Mouse (Mus musculus): ENCODE data around the gene Phactr1. TPM values are rescaled to one million over a fixed set of nuclear protein-coding genes. Genes with fewer than 3 reads are reported as not detected.

Gene Phactr1
- polyA plus RNA-seq, 1 experiment from 2014 or later = 17.1 TPM

DNA sequence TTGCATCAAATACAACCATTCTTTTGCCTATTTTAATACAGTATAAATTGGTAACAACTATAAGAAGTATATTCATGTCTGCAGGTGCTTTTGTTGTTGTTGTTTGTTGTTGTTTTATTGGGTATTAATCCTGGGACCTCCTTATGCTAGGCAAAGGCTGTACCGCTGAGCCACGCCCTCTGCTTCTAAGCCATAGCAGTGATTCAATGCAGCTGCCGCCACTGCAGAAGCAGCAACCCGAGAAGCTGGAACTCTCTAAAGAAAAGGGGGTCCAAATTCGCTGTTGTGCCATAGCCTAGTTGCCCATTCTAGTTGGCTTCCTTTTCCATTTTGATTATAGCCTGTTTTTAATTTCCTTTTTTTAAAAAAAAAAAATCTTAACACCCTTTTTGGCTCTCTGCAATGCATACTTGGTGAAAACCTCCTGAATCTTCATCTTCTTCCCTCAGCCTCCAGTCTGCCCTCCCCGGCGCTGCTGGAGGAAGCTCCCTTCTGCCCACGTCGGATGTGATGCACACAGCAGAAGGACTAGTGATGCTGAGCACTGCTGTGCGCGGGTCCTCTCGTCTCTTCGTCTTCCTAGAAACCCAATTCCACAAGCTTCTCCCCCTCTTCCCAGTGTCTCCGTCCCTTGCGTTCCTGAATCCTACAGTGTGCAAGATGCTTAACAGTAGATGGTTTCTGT is 271.8 kb downstream of the Phactr1 start:
- no peak overlapping the region for H3K4me3 ChIP-seq (replicated peaks)
- 45% methylated on average over 15 of the region's 15 CpGs for WGBS
- no peak overlapping the region for H3K4me2 ChIP-seq (replicated peaks)
- no peaks in the 10 kb centered on the region for H3K9me3 ChIP-seq (replicated peaks)
- H3K27me3 ChIP-seq = no peaks in the 10 kb centered on the region
- 0 out of 2 replicates have a peak, but pooled peaks cover 3% of the 10 kb centered on the region for H3K4me1 ChIP-seq
- H3K27ac ChIP-seq (replicated peaks) = no peak overlapping the region
- ATAC-seq (ENCODE audit: insufficient number of reproducible peaks, low FRiP score, low TSS enrichment, low read depth) = no peak
- no peaks in the 10 kb centered on the region for H3K36me3 ChIP-seq
- no peak overlapping the region for H3K9ac ChIP-seq

DNA sequence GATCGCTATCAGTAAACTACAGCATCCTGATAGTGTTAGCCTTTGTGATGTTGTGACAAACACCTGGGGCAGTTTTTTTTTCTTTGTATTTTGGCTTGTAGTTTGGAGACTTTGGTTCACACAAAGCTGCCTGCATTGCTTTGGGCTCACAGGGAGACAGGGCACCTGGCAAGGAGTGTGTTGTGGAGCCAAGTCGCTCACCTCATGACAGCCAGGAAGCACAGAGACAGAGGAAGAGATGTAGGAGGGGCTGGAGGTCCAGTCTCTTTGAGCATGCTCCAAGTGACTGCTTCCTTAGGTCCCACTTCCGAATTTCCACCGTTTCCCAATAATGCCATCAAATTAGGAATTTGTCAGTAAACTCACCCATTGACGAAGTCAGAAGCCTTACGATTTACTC is 272.6 kb downstream of the Phactr1 start:
- no peak overlapping the region for H3K27ac ChIP-seq (replicated peaks)
- no peak for ATAC-seq (ENCODE audit: insufficient number of reproducible peaks, low FRiP score, low TSS enrichment, low read depth)
- H3K9ac ChIP-seq = no peak overlapping the region
- WGBS = 92% methylated on average over 6 of the region's 6 CpGs
- no peaks in the 10 kb centered on the region for H3K36me3 ChIP-seq
- H3K27me3 ChIP-seq = no peaks in the 10 kb centered on the region
- H3K9me3 ChIP-seq (replicated peaks) = no peaks in the 10 kb centered on the region
- H3K4me1 ChIP-seq = 0 out of 2 replicates have a peak, but pooled peaks cover 8% of the 10 kb centered on the region
- H3K4me3 ChIP-seq (replicated peaks) = no peak overlapping the region
- no peak overlapping the region for H3K4me2 ChIP-seq (replicated peaks)

DNA sequence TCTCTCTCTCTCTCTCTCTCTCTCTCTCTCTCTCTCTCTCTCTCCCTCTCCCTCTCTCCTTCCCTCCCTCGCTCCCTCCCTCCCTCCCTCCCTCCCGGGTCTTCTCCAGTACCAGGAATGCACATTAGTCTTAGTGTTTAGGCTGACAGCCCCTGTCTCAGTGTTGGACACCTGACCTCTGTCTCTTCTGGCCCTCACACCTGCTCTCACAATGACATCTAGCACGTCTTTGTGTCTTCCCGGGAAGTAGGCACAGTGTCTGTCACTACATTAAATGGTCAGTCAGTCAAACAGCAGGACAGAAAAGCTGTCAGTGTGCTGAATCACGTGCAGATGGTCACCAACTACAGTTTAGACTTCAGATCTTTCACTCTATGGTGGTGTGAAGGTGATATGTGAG is 273.7 kb downstream of the Phactr1 start:
- WGBS = 64% methylated on average over 5 of the region's 5 CpGs
- Histone ChIP-seq H3K4me2 (replicated peaks) (no peak overlapping the region), H3K36me3 (no peaks in the 10 kb centered on the region), H3K4me1 (0 out of 2 replicates have a peak, but pooled peaks cover 5% of the 10 kb centered on the region), H3K27ac (replicated peaks) (no peak overlapping the region), H3K27me3 (no peaks in the 10 kb centered on the region), H3K4me3 (replicated peaks) (no peak overlapping the region), H3K9ac (no peak overlapping the region), H3K9me3 (replicated peaks) (no peaks in the 10 kb centered on the region)
- ATAC-seq (ENCODE audit: insufficient number of reproducible peaks, low FRiP score, low TSS enrichment, low read depth) = no peak

DNA sequence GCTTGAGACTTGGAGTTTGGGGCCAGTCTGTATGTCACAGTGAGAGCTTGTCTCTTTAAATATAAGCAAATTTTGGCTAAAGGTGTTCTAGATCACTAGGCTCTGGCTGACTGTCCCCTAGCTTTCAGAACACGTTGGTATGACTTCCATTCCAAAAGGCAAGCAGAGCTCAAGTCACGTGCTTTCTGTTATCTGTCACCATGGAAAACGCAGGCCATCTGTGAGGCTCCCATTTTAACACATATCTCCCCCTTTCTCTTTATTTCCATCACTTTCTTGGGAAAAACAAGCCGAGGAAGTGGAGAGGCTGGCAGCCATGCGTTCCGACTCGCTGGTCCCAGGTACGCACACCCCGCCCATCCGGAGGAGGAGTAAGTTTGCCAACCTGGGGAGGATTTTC is 275.9 kb downstream of the Phactr1 start:
- Histone ChIP-seq H3K4me1 (0 out of 2 replicates have a peak, but pooled peaks cover 5% of the 10 kb centered on the region), H3K4me3 (replicated peaks) (no peak overlapping the region), H3K27ac (replicated peaks) (no peak overlapping the region), H3K9me3 (replicated peaks) (no peaks in the 10 kb centered on the region), H3K27me3 (no peaks in the 10 kb centered on the region), H3K36me3 (no peaks in the 10 kb centered on the region), H3K4me2 (replicated peaks) (no peak overlapping the region), H3K9ac (no peak overlapping the region)
- no peak for ATAC-seq (ENCODE audit: insufficient number of reproducible peaks, low FRiP score, low TSS enrichment, low read depth)
- 72% methylated on average over 10 of the region's 10 CpGs for WGBS

DNA sequence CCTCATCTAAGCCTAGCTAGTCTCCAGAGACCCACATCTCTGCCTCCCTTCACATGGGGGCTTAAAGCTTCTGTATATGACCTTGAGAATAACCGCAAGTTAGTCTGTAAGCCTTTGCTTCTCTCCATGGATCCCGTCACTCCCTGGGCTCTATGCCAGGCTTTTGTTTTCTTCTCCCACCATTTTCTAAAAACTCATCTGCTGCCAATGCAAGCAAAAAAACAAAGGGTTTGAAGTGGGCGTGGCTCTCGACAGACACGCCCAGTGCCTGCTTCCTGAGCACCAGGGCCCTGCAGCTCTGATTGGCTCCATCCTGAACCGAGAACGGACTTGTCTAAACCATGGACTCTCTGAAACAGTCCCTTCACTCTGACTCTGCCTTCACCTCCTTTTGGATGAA is 277.4 kb downstream of the Phactr1 start:
- no peaks in the 10 kb centered on the region for H3K9me3 ChIP-seq (replicated peaks)
- H3K27ac ChIP-seq (replicated peaks) = no peak overlapping the region
- H3K27me3 ChIP-seq = no peaks in the 10 kb centered on the region
- no peaks in the 10 kb centered on the region for H3K36me3 ChIP-seq
- H3K4me3 ChIP-seq (replicated peaks) = no peak overlapping the region
- no peak overlapping the region for H3K9ac ChIP-seq
- ATAC-seq (ENCODE audit: insufficient number of reproducible peaks, low FRiP score, low TSS enrichment, low read depth) = no peak
- no peak overlapping the region for H3K4me2 ChIP-seq (replicated peaks)
- H3K4me1 ChIP-seq = 0 out of 2 replicates have a peak, but pooled peaks cover 5% of the 10 kb centered on the region
- WGBS = 60% methylated on average over 7 of the region's 7 CpGs

DNA sequence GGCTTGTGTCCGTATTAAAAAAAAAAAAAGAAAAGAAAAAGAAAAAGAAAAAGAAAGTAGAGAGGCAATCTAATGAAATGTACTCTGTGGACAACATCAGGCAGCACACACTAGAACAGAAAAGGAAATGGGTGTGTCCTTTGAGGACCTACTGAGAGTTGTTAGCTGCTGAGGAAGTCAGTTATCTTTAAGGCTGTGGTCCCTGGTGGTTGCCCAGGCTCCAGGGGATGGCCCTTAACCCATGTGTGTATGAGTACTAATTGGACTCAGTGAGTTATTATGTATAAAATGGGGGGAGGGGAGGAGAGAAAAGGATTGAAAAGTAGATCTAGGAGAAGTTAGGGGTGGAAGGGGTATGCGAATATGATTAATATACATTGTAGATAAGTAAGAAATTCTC is 278.4 kb downstream of the Phactr1 start:
- no peak overlapping the region for H3K9ac ChIP-seq
- 0 out of 2 replicates have a peak, but pooled peaks cover 5% of the 10 kb centered on the region for H3K4me1 ChIP-seq
- peak; percentile 60; the same call in 1 of the 2 replicates for ATAC-seq (ENCODE audit: insufficient number of reproducible peaks, low FRiP score, low TSS enrichment, low read depth)
- H3K36me3 ChIP-seq = no peaks in the 10 kb centered on the region
- no peak overlapping the region for H3K4me3 ChIP-seq (replicated peaks)
- no peaks in the 10 kb centered on the region for H3K27me3 ChIP-seq
- no peaks in the 10 kb centered on the region for H3K9me3 ChIP-seq (replicated peaks)
- WGBS = 89% methylated on average over 2 of the region's 2 CpGs
- H3K27ac ChIP-seq (replicated peaks) = no peak overlapping the region
- H3K4me2 ChIP-seq (replicated peaks) = no peak overlapping the region

DNA sequence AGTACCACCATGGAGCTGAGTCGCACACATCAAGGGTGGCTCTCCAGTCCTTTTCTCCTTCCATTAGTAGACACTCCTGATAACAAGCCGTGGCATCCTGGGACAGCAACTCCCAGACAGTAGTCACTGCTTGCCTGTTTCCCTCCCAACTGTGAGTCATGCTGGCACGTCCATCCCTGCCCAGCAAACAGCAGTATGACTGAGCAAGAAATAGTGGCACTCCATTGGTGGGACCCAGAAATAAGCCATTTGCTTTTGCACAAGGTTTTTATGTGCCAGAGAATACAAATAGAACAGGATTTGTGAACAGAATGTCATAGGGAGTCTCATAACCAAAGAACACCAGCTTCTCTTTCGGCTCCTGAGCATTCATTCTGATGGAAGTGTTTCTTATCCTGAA is 281.1 kb downstream of the Phactr1 start:
- Histone ChIP-seq H3K27ac (replicated peaks) (no peak overlapping the region), H3K4me2 (replicated peaks) (no peak overlapping the region), H3K4me3 (replicated peaks) (no peak overlapping the region), H3K9ac (no peak overlapping the region), H3K36me3 (no peaks in the 10 kb centered on the region), H3K4me1 (0 out of 2 replicates have a peak, but pooled peaks cover 5% of the 10 kb centered on the region), H3K9me3 (replicated peaks) (no peaks in the 10 kb centered on the region), H3K27me3 (no peaks in the 10 kb centered on the region)
- ATAC-seq (ENCODE audit: insufficient number of reproducible peaks, low FRiP score, low TSS enrichment, low read depth) = no peak
- 86% methylated on average over 4 of the region's 4 CpGs for WGBS

DNA sequence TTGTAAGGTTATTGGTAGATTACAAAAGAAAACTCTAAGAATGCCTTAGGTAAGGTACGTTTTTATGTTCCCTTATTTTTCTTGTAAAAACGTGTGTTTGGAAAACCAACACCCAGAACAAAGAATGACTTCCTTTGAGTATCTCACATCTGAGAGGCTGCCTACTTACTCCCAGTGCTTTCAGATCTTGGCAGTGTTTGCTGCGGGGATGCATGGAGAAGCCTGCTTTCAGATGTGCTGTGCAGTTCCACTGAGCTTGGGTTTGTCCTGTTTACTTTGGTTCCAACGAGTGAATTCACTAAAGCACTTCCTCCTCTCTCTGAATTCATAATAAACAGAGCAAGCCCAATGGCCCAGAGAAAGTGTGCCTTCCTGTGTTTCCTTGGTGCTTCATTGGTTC is 288.1 kb downstream of the Phactr1 start:
- 61% methylated on average over 4 of the region's 4 CpGs for whole genome bisulfite sequencing

DNA sequence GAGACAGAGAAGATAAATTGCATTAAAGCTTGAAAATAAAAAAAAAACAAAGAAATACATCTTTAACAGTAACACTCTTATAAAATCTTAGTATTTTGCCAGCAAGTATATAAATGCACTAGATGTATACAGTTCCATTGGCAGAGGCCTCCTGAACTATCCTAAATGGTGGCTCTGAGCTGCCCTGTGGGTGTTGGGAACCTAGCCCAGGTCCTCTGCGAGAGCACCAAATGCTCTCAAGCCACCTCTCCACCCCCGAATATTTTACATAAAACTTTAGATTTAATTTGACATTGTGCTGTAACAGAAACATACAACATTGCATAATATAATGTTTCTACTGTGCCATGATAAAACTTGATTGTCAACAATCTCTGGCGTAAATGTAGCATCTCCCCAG is 293.1 kb downstream of the Phactr1 start:
- WGBS = 82% methylated on average over 3 of the region's 3 CpGs
- Histone ChIP-seq H3K9ac (no peak overlapping the region), H3K27ac (replicated peaks) (no peak overlapping the region), H3K4me2 (replicated peaks) (no peak overlapping the region), H3K9me3 (replicated peaks) (no peaks in the 10 kb centered on the region), H3K4me3 (replicated peaks) (no peak overlapping the region), H3K36me3 (no peaks in the 10 kb centered on the region), H3K27me3 (no peaks in the 10 kb centered on the region), H3K4me1 (no peaks in the 10 kb centered on the region)
- ATAC-seq (ENCODE audit: insufficient number of reproducible peaks, low FRiP score, low TSS enrichment, low read depth) = no peak

More for the DNA sequence above, 288.1 kb downstream of the Phactr1 start:
- Histone ChIP-seq H3K4me3 (replicated peaks) (no peak overlapping the region), H3K4me2 (replicated peaks) (no peak overlapping the region), H3K27me3 (no peaks in the 10 kb centered on the region), H3K9me3 (replicated peaks) (no peaks in the 10 kb centered on the region), H3K36me3 (no peaks in the 10 kb centered on the region), H3K27ac (replicated peaks) (no peak overlapping the region), H3K4me1 (no peaks in the 10 kb centered on the region), H3K9ac (no peak overlapping the region)
- no peak for ATAC-seq (ENCODE audit: insufficient number of reproducible peaks, low FRiP score, low TSS enrichment, low read depth)

DNA sequence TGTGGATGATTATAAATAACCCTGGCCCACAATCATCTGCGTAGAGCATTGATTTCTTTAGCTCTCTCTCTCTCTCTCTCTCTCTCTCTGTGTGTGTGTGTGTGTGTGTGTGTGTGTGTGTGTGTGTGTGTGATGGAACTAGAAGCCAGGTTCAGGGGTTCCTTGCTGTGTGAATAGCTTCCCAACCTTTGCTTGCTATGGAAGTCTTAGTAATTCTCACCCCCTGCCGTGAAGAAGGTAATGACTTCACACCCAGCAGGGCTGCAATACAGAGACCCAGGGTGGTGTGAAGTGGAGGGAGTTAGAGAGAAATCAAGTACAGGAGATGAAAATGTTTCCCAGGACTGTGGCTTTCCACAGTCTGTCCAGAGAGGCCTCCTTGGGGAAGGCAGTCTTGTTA is 293.5 kb downstream of the Phactr1 start:
- H3K9me3 ChIP-seq (replicated peaks) = no peaks in the 10 kb centered on the region
- H3K36me3 ChIP-seq = no peaks in the 10 kb centered on the region
- H3K9ac ChIP-seq = no peak overlapping the region
- ATAC-seq (ENCODE audit: insufficient number of reproducible peaks, low FRiP score, low TSS enrichment, low read depth) = no peak
- no peak overlapping the region for H3K4me2 ChIP-seq (replicated peaks)
- H3K27me3 ChIP-seq = no peaks in the 10 kb centered on the region
- H3K4me3 ChIP-seq (replicated peaks) = no peak overlapping the region
- H3K4me1 ChIP-seq = no peaks in the 10 kb centered on the region
- WGBS = 90% methylated on average over 2 of the region's 2 CpGs
- no peak overlapping the region for H3K27ac ChIP-seq (replicated peaks)

DNA sequence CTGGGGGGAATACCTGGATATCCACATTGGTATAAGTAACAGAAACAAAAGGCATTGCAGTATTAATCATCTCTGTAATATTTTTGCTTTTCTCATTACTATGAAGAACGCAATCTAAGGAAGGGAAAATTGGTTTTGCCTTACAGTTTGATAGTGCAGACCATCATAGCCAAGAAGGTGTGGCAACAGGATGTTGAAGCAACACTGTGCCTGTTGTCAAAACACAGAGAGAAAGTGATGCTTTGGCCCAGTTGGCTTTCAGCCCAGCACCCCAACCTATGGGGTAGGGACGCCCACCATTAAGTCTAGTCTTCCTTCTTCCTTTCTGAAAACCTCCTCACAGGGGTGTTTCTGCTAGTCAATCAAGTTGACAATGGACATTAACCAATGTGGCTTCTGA is 294.1 kb downstream of the Phactr1 start:
- Histone ChIP-seq H3K27me3 (no peaks in the 10 kb centered on the region), H3K4me2 (replicated peaks) (no peak overlapping the region), H3K9me3 (replicated peaks) (no peaks in the 10 kb centered on the region), H3K9ac (no peak overlapping the region), H3K4me1 (no peaks in the 10 kb centered on the region), H3K27ac (replicated peaks) (no peak overlapping the region), H3K4me3 (replicated peaks) (no peak overlapping the region), H3K36me3 (no peaks in the 10 kb centered on the region)
- 83% methylated on average over 2 of the region's 2 CpGs for WGBS
- no peak for ATAC-seq (ENCODE audit: insufficient number of reproducible peaks, low FRiP score, low TSS enrichment, low read depth)

DNA sequence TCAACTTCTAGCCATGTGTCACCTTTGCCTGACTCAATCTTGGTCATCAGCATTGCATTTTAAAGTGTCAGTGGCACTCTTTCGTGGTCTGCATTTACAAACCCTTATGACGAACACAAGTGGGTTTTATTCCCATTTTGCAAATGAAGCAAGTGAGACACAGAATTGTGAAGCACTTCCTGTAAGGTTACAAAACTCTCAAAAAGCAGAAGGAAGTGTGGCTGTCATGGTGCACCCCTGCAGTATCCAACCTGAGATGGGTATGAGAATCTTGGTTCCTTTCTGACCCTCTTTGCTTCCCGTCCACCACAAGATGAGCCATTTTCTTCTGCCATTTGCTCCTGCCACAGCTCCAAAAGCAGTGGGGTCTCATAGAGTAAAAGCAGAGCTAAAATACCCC is 295.7 kb downstream of the Phactr1 start:
- Histone ChIP-seq H3K9ac (no peak overlapping the region), H3K4me2 (replicated peaks) (no peak overlapping the region), H3K4me3 (replicated peaks) (no peak overlapping the region), H3K27ac (replicated peaks) (no peak overlapping the region), H3K4me1 (no peaks in the 10 kb centered on the region), H3K27me3 (no peaks in the 10 kb centered on the region), H3K36me3 (no peaks in the 10 kb centered on the region), H3K9me3 (replicated peaks) (no peaks in the 10 kb centered on the region)
- WGBS = 86% methylated on average over 3 of the region's 3 CpGs
- ATAC-seq (ENCODE audit: insufficient number of reproducible peaks, low FRiP score, low TSS enrichment, low read depth) = no peak
